Mouse (Mus musculus): ENCODE measurements at regions not wholly inside any gene's neighbourhood (a gene's known extent, or its start where the extent isn't known, plus 50 kb on each side); places are given as distances from the start of the nearest gene placed in this dataset.

GRCm38 (mm10) chr11:111170174-111170800 is 104.3 kb downstream of the Kcnj2 start:
- TF ChIP-seq MAX (IDR thresholded peaks at IDR 0.05; ENCODE audit: low read length) (no peak), POLR2AphosphoS2 (IDR thresholded peaks at IDR 0.05; ENCODE audit: low read length) (no peak)
